Mouse (Mus musculus) NIH3T3 (cell line): Measurements from ENCODE around the gene Mmp28.
A peak's percentile ranks its signal among the peaks of the same experiment; 100 is the strongest.

Source experiments
- DNase-seq: peaks from one replicate; pipeline ENCODE4 v3.0.0-alpha.2; 2012; ENCODE audit warnings: low read depth

Gene Mmp28

GRCm38 (mm10) chr11:83447612-83448011 lies 15.3 kb downstream of the Mmp28 start:
- DNase-seq, result no peak

DNA sequence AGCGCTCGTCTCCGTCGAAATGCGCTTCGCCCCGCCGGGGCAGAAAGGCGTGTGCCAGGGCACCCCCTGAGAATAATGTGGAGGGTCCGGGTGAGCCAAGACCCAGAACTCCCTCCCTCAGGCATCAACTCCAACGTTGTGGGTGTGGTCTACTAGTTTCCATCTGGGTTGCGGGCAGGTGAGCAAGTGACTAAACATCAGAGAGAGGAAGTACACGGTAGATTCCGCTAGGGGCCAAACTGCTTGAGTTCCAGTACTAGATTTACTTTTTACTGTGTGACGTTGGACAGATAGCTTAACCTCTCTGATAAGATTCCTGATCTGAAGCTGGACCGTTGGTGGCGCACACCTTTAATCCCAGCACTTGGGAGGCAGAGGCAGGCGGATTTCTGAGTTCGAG lies 17.9 kb downstream of the Mmp28 start:
- no peak for DNase-seq

DNA sequence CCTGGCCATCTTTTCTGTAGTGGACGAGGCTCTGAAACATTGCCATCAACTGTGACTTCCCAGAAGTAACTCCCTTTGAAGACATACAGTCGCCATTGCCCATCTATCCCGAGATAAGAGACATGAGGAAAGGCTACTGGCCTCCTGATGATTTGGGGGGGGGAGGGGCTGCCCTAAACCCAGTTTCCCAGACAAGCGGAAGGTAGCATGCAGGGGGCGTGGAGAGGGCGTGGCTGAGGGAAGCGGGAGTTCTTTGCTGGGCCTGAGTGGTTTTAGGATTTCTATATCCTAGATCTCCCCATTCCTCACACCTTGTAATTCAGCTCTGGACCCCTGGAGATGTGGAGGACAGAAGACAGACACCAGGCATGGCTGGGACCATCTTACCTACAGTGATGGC lies 19.0 kb downstream of the Mmp28 start:
- no peak for DNase-seq

DNA sequence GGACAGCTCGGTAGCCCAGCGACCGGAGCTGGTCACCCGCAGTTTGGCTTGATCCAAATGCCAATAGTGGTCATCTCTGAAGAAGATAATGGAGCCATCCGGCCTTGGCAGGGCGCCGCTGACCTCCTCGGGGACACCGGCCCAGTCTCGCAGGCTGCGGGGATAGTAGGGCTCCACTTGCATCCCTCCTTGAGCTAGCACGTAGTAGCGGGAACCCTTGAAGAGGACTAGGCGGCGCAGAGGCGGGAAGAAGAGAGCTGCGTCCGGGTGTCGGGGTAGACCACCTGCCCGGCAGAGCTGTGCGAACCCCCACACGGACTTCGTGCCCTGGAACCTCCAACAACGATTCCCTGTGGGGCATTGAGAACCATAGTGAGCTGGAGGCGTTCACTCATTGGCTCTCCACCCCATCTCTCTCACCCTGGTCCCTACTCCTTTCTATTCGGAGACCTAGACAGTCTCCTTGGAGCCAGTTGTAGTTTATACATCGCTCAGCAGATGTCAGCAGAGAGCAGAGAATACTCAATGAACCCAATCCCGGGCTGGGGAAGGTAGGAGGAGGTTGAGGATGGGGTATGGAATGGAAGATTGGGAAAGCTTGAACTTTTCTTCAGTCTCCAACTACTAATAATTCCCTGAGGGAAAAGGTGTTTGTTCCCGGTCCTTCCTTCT lies 20.1 kb downstream of the Mmp28 start:
- peak; percentile 90 for DNase-seq

GRCm38 (mm10) chr11:83441235-83441634 lies 21.6 kb downstream of the Mmp28 start:
- no peak for DNase-seq

GRCm38 (mm10) chr11:83440081-83441064 lies 22.5 kb downstream of the Mmp28 start:
- DNase-seq, result peak; percentile 98

- peak; percentile 57 for DNase-seq
These were observed 23.3 kb downstream of the Mmp28 start for GRCm38 (mm10) chr11:83439426-83440060.

GRCm38 (mm10) chr11:83437377-83437776 lies 25.5 kb downstream of the Mmp28 start, which contains the start of gene 1700020L24Rik:
Gene 1700020L24Rik (plus strand): TSS chr11:83437677.
- DNase-seq, result no peak

DNA sequence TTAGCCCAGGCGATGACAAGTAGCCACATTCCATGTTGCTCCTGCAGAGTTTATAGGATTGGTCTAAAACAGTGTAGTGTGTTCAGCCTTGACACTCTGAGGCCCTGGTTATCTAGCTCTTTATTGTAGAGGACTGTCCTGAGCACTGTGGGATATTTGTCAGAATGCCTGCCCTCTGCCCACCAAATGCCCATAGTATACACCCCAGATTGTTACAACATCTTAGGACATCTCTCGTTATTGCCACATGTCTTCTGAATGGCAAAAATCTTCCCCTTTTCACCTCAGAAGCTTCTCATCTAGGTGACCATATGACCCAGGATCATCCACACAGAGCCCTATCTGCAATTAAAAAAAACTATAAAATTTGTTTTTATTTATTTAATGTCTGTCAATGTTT lies 30.3 kb downstream of the Mmp28 start:
- no peak for DNase-seq

DNA sequence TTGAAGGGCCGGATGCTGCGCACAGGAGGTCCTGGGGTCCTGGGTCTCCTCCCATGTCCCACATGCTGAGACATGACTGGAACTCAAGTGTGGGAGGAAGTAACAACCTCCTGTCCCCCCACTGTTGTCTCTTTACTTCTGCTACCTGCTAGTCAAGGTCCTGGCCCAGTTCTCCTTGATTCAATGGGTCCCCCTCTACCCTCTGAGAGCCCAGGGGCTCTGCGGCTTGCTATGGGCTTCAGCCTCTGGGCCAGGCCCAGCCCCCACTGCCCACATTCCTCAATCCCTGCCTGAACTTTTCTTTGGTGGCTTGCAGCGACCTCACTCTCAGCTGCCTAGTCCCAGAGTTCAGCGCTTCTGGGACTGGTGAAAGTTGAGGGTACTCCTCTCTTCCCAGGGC lies 33.5 kb downstream of the Mmp28 start, which contains the start of gene Gas2l2:
Gene Gas2l2 (minus strand): TSS at position 101 of the 400 bp plus-strand sequence.
- DNase-seq, result no peak

DNA sequence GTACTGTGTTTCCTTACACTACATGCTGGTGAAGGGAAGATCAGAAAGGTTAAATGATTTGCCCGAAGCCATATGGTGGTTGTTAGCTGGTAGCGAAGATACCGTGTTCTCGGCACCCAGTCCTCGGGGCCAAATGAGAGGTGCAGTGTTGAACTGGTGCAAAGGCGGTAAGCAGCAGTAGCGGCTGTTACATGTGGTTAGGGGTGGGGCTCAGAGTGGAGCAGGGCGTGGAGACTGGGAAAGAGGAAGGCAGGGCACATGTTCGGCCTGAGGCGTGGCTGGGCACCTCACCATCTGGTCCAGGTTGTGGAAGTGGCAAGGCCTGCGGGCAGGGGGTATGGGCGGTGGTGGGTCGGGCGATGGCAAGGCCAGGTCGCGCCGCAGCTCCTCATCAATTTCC lies 35.9 kb downstream of the Mmp28 start:
- no peak for DNase-seq

DNA sequence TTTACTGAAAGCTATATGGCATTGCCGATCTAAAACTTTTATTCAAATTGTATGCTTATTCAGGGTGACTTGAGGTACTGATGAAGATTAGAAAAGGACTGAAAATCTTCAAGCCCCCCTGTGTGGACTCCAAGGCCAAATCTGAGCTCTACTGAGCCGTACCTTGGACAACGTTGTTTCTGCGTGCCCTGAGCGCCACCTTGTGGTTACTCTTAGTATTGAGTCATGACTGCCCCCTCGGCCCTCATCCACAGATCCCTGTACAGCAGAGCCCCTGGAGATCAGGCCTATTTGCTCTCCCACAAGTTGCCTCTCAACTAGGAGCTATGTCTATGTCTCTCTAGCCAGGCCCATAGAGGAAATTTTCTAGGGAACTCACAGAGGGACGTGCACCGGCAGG lies 38.2 kb downstream of the Mmp28 start:
- DNase-seq, result peak; percentile 88

DNA sequence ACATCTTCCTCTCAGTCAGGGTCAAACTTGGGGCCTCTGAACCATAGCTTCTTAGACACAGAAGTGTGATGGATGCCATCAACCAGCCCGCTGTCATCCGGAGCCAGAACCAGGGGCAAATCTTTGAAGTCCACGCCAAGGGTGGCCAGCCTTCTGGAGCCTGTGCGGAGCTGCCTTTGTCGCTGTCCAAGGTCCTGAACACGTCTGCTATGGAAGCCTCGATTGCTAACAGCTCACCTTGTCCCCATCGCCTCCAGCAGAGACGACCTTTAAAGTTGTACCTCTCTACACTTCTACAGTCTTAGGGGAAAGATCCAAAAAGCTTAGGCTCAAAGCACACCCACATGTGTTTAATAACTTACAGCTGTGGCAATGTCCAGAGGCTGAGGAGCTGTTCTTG lies 41.6 kb downstream of the Mmp28 start:
- peak; percentile 87 for DNase-seq

DNA sequence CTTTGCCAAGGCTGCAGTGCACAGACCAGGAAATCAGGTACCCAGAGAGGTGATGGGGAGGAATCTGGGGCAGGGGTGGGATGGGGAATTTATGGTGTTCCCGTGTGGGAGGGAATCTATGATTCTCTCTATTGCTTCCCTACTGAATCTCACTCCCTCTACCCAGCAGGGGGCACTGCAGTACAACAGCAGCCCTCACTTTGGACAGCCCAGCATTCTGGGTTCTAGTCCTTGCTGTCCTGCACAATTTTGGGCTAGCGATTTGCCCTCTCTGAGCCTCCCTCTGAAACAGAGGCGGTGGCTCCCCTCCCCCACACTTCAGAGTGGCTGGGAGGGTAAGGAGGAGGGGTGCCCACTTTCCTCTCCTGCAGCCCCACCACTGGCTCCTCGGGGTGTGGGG lies 42.5 kb downstream of the Mmp28 start:
- no peak for DNase-seq

- DNase-seq, result no peak
These were observed 44.3 kb downstream of the Mmp28 start for GRCm38 (mm10) chr11:83418566-83418965.

- no peak for DNase-seq
These were observed 45.2 kb downstream of the Mmp28 start for GRCm38 (mm10) chr11:83417708-83418107.

- DNase-seq, result peak; percentile 81
These were observed 45.8 kb downstream of the Mmp28 start for GRCm38 (mm10) chr11:83417080-83417479.

- no peak for DNase-seq
These were observed 52.4 kb downstream of the Mmp28 start for GRCm38 (mm10) chr11:83410510-83410909.

GRCm38 (mm10) chr11:83409792-83410291 lies 53.0 kb downstream of the Mmp28 start:
- no peak for DNase-seq

DNA sequence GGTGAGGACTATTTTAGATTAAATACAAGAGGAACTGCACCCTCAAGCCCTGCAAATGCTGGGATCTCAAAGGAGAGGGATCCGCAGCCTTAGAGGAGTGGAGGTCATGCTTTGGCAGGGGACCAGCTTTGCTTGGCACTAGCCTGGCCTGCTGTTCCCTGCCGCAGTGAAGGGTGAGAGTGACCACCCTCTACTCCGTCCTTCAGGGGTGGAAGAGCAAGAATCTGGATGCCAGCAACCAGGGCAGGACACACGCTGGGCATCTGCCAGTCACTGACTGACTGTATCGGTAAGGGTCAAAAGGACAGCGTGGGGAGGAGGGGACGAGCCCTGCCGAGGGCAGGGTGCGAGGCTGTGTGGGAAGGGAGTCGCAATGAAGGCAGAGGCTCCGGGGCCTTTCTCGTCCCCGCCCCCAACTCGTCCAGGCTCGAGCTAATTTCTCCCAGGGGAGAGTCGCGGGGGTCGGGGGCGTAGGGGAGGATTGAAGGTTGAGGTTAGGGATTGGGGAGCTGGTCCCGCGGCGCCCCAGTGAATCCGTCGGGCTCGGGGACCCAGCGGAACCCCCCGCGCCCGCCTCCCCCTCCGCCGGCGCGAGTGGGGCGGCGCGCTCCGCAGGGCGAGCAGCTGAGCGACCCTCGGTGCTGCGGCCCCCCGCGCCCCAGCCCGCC lies 53.6 kb downstream of the Mmp28 start, which contains the start of gene Rasl10b:
Gene Rasl10b (plus strand): TSS at position 51 of the 668 bp plus-strand sequence.
- DNase-seq, result peak; percentile 32

GRCm38 (mm10) chr11:83408242-83408641 lies 54.6 kb downstream of the Mmp28 start:
- no peak for DNase-seq

GRCm38 (mm10) chr11:83406391-83406790 lies 56.5 kb downstream of the Mmp28 start:
- no peak for DNase-seq
